Mouse (Mus musculus) cerebellum, adult 2 months (tissue): ENCODE data around the gene Abca7.

Experiments used
- CTCF ChIP-seq: fragments of 200-500 bp; IDR thresholded peaks from 2 replicates; pipeline ENCODE4 v1.5.1; 2011; ENCODE audit warnings: low read depth, mild to moderate bottlenecking, control low read depth, low read length, moderate library complexity, borderline replicate concordance; ENCODE audit not compliant: insufficient read depth
- POLR2A ChIP-seq: fragments of 200-500 bp; IDR thresholded peaks from 2 replicates; pipeline ENCODE4 v1.6.1; 2011; ENCODE audit warnings: low read length, control low read depth, borderline replicate concordance; ENCODE audit not compliant: insufficient read depth

DNA sequence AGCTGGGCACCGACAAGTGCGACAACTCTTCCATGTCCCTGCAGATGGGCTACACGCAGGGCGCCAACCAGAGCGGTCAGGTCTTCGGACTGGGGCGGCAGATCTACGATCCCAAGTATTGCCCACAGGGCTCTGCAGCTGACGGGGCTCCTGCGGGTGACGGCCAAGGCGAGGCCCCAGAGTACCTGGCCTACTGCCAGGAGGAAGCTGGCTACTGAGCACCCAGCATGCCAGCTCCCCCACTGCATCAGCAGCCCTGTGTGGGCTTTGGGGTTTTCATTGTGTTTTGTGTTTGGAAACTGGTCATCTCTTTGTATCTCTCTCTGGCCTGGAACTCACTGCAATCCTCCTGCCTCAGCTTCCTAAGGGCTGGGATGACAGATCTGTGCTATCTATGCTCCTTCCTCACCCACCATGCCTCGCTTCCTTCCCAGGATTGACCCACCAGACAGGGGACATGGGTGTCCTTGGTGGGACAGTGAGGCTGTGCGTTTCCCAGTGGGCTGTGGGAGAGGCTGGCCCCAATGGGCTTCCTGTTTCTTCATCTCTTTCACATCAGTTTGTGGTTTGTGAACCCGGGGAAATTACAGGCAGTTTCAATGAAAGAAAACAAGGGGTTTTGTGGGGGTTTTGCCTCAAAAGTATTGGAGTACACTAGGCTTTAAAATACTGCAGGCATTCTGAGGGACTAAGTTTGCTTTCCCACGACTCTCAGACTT lies 1.7 kb upstream of the Abca7 start:
- TF ChIP-seq CTCF: no peak
- TF ChIP-seq POLR2A: no peak
